Mouse (Mus musculus) brain, embryonic 14.5 days (tissue): ENCODE measurements around the gene Hs3st1. TPM values are rescaled to one million over a fixed set of nuclear protein-coding genes. Genes with fewer than 3 reads are reported as not detected.
"Not testable (repeated sequence)": the region's sequence is repeated elsewhere in the genome, so short reads cannot be mapped to it uniquely, and the experiment has no call there.

Source experiments
- DNase-seq: peaks from one replicate; pipeline ENCODE4 v3.0.0-alpha.2; 2011; ENCODE audit warnings: low read depth
- CTCF ChIP-seq: fragments of 200-500 bp; IDR thresholded peaks from 2 replicates; pipeline ENCODE4 v1.5.1; 2012; ENCODE audit warnings: inconsistent platforms, mild to moderate bottlenecking, moderate library complexity, borderline replicate concordance; ENCODE audit not compliant: insufficient read depth, insufficient read length; ENCODE audit errors: extremely low read depth
- POLR2A ChIP-seq: fragments of 200-500 bp; IDR thresholded peaks from 2 replicates; pipeline ENCODE4 v1.6.1; 2012; ENCODE audit warnings: mild to moderate bottlenecking, inconsistent platforms, borderline replicate concordance; ENCODE audit not compliant: poor library complexity, insufficient read depth, insufficient read length, severe bottlenecking; ENCODE audit errors: extremely low read depth
- polyA plus RNA-seq: library from polyadenylated mRNA; depleted of rRNA; stranded (reverse); fragments of >200 nt; gene quantifications from 2 replicates; pipeline ENCODE4 v1.2.3, GENCODE M21; 2012; rRNA removed

Gene Hs3st1
- 35.6 and 42.3 TPM in 2 replicates for polyA plus RNA-seq

DNA sequence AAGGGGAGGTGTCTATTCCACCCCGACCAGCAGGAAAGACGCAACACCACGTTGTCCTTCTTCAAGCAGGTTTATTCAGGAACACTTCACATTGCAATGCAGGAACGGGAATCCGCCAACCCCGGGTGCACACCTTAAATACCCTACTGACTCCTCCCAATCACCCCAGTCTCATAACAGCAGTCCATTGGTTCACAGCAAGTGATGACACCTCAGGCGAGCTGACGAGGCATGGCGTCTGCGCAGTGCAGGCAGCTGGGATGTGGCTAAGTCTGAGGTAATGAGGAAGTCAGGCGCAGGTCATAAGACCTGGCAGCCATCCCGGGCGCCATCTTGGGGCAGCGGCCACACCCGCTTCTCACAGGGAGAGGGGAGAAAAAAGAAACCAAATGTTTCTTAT, at the start of gene Hs3st1:
TSS of gene Hs3st1 (minus strand) at position 101 of the 400 bp plus-strand sequence.
- DNase-seq, result not testable (repeated sequence)

- DNase-seq, result peak; percentile 9
- TF ChIP-seq POLR2A, result no peak
- TF ChIP-seq CTCF, result no peak
Measured at GRCm38 (mm10) chr5:39804663-39805062, 49.4 kb upstream of the Hs3st1 start.

GRCm38 (mm10) chr5:39803941-39804340, 48.7 kb upstream of the Hs3st1 start:
- DNase-seq, result no peak
- TF ChIP-seq POLR2A (no peak), CTCF (no peak)

DNA sequence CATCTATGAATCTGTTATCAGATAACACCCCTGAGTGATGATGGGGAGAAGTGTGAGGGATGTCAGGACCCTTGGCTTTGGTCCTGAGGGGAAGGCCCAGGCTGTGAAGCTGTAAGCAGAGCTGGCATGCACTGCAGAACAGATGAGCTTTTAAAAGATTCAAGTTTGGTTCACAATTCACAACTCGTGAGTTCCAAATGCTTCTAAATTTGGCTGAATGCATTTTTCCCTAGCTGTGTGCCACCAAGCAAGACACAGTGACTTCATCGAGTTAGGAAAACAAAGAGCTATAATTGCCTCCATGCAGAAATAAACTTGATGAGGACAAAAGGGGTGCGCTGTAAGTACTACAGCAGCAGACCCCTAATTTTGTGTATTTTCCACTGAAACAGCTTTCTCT, 48.2 kb upstream of the Hs3st1 start:
- TF ChIP-seq POLR2A (no peak), CTCF (no peak)
- peak; percentile 89 for DNase-seq

GRCm38 (mm10) chr5:39802110-39802509, 46.8 kb upstream of the Hs3st1 start:
- no peak for TF ChIP-seq CTCF
- TF ChIP-seq POLR2A, result no peak
- no peak for DNase-seq

DNA sequence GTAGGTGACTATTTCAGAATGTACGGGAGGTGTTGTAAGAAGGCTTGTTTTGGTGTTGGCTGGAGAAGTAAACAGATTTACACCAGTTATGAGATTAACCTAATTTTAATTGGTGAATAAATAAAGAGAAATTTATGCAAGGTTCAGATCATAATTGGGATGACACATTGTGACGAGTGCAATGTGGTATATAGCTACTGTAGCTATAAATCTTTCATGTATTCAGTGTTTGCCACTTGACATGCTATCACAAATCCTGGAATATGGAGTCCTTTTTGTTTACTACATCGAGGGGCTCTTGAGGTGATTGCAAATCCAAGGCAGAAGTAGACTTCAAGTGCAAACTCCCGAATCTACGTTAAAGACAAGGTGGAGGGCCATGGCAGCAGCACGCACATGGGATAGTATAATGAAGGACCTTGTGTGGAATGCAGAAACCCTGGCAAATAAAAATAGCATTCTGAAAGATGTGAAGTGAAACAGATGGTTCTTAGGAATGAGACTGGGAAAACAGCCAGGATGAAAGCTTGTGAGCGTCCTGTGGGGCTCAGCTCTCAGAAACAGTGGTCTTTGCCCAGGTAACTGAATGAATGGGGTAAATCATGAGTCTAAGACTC, 21.9 kb upstream of the Hs3st1 start:
- TF ChIP-seq CTCF (no peak), POLR2A (no peak)
- peak; percentile 85 for DNase-seq

DNA sequence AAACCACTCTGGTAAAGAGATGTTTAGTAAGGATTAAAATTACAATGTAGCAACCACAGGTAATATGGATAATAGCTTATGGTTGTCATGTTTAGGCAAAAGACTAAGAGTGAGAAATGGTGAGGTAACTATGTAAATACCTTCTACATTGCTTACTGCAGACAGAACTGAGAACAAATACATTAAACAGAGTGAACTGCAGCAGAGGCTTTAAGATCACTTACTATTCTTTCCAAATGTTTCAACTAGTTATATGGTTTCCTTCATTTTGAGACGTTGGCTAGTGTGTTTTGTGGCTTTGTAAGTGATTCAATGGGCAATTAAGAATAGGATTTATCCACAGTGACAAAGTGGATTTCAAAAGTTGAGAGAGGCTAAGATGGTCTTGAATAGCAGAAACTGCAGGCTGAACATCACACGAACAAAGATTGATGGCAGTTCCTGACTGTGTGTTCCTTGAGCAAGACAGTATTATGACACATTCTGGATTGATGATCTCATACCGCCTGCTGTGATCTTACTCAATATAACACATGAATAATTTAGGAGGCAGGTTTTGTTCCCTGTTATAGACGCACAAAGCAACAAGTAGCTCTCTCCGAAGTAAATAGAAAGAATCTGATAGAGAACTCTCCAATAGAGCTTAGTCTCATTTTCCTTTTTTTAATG, 16.5 kb upstream of the Hs3st1 start:
- DNase-seq, result peak; percentile 93
- TF ChIP-seq POLR2A, result no peak
- TF ChIP-seq CTCF, result no peak

DNA sequence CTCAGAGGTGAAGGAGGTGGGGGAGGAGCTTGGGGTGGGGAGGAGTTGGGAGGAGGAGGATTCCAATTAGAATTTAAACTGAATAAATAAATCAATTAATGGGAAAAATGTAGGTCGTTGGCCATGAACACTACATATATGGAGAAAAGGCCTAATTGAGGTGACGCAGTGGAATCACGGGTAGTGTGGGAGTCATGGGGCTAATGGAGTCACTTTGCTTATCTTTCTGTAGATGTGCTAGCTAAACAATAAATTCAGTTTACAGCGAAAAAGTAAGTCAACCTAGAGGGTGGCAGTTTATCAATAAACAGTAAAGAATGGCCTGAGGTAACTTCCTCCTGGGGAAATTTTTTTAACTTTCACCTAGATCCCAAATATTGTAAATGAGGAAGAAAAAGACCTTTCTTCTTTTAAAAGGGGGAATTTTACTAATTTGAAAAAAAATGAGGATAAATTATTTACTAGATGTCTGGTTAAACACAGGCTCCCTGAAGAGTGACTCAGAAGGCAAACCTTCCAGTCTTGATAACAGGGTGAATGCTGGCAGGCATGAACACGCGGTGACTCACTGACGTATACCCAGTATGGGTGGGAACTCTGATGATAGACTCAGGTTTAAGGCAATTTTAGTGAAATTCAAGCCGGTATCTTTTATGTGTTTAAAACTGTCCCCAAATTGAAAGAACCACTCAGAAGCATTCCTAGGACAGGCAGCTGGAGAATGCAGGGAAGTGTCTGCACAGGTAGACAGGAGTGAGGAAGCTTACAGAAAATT, 6.6 kb upstream of the Hs3st1 start:
- DNase-seq, result no peak
- TF ChIP-seq POLR2A, result no peak
- TF ChIP-seq CTCF, result no peak

DNA sequence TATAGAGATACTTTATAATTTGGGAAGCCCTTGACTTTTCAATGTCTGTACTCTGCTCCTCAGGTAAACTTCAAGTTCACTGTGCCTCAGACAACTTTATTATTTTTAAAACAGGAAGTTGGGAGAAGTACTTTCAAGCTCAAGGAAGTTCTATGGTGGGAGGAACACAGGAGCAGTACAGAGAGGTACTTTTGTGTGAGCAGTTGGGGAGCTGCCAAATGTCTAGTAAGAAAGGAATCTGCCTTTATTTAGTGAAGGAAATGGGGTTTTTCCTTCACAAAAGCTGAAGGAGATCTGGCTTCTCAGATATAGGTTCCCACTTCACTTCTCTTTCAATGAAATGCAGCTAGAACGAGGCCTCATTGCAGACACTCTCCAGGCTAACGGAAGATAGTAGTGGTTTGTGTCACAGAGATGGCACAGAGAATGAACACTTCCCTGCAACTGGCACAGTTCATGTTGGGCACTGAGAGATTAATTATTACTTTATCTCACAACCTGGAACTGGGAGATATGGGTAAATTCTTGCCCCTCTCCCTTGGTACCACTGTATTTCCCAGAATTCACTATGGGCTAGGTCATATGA, 3.7 kb upstream of the Hs3st1 start:
- DNase-seq, result peak; percentile 17
- TF ChIP-seq CTCF (no peak), POLR2A (no peak)

GRCm38 (mm10) chr5:39736843-39737242, 18.4 kb downstream of the Hs3st1 start:
- no peak for DNase-seq
- TF ChIP-seq POLR2A (no peak), CTCF (no peak)

GRCm38 (mm10) chr5:39733750-39734443, 21.4 kb downstream of the Hs3st1 start:
- no peak for TF ChIP-seq POLR2A
- TF ChIP-seq CTCF, result no peak
- DNase-seq, result no peak
